Mouse (Mus musculus): ENCODE data around the gene Alx3. TPM values are rescaled to one million over a fixed set of nuclear protein-coding genes. Genes with fewer than 3 reads are reported as not detected.

Gene Alx3
- polyA plus RNA-seq, 1 experiment from 2014 or later = not detected

DNA sequence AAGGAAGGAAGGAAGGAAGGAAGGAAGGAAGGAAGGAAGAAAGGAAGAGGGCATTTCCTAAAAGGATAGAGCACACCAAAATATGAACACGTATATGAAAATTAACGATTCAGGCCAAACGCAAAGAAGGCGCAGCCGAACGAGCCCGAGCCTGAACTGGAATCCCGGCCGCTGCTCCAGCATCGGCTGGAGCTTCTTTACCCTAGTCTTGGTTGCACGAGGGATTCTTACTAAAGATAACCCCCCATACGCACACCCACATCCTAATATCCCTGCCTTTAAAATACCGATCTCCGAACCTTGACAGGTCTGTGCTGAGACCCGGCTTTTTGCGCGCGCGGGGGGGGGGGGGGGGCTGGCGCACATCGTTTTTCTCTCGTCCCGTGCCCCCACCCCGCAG, 2.3 kb downstream of the Alx3 start:
- H3K4me1 ChIP-seq (ENCODE audit: control insufficient read depth in 2 of 2, insufficient read depth in 2 of 2, low read length in 2 of 2) = peaks cover 4 to 19% of the 10 kb centered on the region in 2 experiments; a peak in 3 of 4 replicates
- peaks cover 96% of the 10 kb centered on the region for H3K27me3 ChIP-seq (ENCODE audit: control insufficient read depth, insufficient read depth, low read length)
- no peak overlapping the region for H3K9ac ChIP-seq (ENCODE audit: low read length)
- WGBS = 2% methylated on average over 21 of the region's 24 CpGs
- no peak for ATAC-seq (ENCODE audit: insufficient number of reproducible peaks, insufficient read depth, low FRiP score, low read depth)
- no peaks in the 10 kb centered on the region for H3K9me3 ChIP-seq (ENCODE audit: control insufficient read depth, low read length)
- no peak overlapping the region for H3K27ac ChIP-seq (replicated peaks in 1 of 2; ENCODE audit: control insufficient read depth in 1 of 2, insufficient read depth in 1 of 2, low read depth in 2 of 2, low read length in 2 of 2)
- H3K4me3 ChIP-seq (ENCODE audit: control insufficient read depth in 1 of 2, insufficient read depth in 1 of 2, low read depth in 1 of 2, low read length in 2 of 2) = no peak overlapping the region
- H3K36me3 ChIP-seq (ENCODE audit: control insufficient read depth, insufficient read depth, low read length) = no peaks in the 10 kb centered on the region
- no peak overlapping the region for H3K4me2 ChIP-seq (ENCODE audit: low read length)

DNA sequence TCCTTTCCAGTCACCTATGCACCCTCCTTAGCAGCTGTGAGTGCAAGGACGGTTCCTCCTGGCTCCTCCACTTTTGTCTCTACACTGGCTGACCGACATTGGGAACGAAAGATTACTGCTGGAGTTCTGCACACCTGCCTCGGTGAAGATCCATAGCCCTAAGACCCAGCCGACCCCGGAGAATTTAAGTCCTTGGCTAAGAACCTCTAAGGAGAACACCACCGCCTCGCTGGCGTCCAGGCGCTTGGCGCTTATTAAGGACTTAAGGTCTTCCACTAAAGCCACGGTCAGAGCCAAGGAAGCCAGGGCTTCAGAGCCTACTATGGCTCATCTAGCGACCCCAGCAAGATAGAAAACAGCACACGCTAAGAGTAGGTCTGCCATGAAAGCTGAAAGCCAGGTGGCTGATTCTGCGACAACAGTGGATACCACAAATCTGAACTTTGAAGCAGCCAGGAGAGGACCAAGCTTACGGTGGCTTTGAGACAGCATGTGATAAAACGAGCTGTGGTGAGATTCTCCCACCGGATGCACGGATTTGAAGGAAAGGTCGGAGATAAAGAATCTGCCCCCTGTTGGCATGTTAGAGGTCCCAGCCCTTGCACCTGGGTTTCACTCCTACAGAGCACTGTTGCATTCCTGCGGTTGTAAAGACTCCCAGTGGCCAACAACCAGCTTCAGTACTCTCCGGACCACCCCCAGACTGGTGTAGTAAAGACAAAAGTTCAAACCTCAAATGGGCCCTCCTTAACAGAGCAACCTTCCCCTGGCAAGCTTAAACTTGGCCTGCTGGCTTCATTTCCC, 3.0 kb downstream of the Alx3 start:
- Histone ChIP-seq H3K27ac (replicated peaks in 1 of 2; ENCODE audit: control insufficient read depth in 1 of 2, insufficient read depth in 1 of 2, low read depth in 2 of 2, low read length in 2 of 2) (no peak overlapping the region), H3K4me3 (ENCODE audit: control insufficient read depth in 1 of 2, insufficient read depth in 1 of 2, low read depth in 1 of 2, low read length in 2 of 2) (no peak overlapping the region), H3K9ac (ENCODE audit: low read length) (no peak overlapping the region), H3K27me3 (ENCODE audit: control insufficient read depth, insufficient read depth, low read length) (peaks cover 91% of the 10 kb centered on the region), H3K9me3 (ENCODE audit: control insufficient read depth, low read length) (no peaks in the 10 kb centered on the region), H3K4me2 (ENCODE audit: low read length) (no peak overlapping the region), H3K4me1 (ENCODE audit: control insufficient read depth in 2 of 2, insufficient read depth in 2 of 2, low read length in 2 of 2) (peaks cover 4 to 19% of the 10 kb centered on the region in 2 experiments; a peak in 3 of 4 replicates), H3K36me3 (ENCODE audit: control insufficient read depth, insufficient read depth, low read length) (no peaks in the 10 kb centered on the region)
- 9% methylated on average over 22 of the region's 22 CpGs for WGBS
- 0 out of 2 replicates have a peak, but pooled peaks have one; percentile 7 for ATAC-seq (ENCODE audit: insufficient number of reproducible peaks, insufficient read depth, low FRiP score, low read depth)

- no peaks in the 10 kb centered on the region for H3K9me3 ChIP-seq (ENCODE audit: control insufficient read depth, low read length)
- no peak overlapping the region for H3K4me2 ChIP-seq (ENCODE audit: low read length)
- H3K4me1 ChIP-seq (ENCODE audit: control insufficient read depth in 2 of 2, insufficient read depth in 2 of 2, low read length in 2 of 2) = peaks cover 4 to 13% of the 10 kb centered on the region in 2 experiments; a peak in 3 of 4 replicates
- no peak overlapping the region for H3K4me3 ChIP-seq (ENCODE audit: control insufficient read depth in 1 of 2, insufficient read depth in 1 of 2, low read depth in 1 of 2, low read length in 2 of 2)
- no peak overlapping the region for H3K27ac ChIP-seq (replicated peaks in 1 of 2; ENCODE audit: control insufficient read depth in 1 of 2, insufficient read depth in 1 of 2, low read depth in 2 of 2, low read length in 2 of 2)
- no peak overlapping the region for H3K9ac ChIP-seq (ENCODE audit: low read length)
- peaks cover 78% of the 10 kb centered on the region for H3K27me3 ChIP-seq (ENCODE audit: control insufficient read depth, insufficient read depth, low read length)
- no peaks in the 10 kb centered on the region for H3K36me3 ChIP-seq (ENCODE audit: control insufficient read depth, insufficient read depth, low read length)
- 46% methylated on average over 6 of the region's 6 CpGs for WGBS
- no peak for ATAC-seq (ENCODE audit: insufficient number of reproducible peaks, insufficient read depth, low FRiP score, low read depth)
These were observed 5.3 kb downstream of the Alx3 start for GRCm38 (mm10) chr3:107600127-107600526.

DNA sequence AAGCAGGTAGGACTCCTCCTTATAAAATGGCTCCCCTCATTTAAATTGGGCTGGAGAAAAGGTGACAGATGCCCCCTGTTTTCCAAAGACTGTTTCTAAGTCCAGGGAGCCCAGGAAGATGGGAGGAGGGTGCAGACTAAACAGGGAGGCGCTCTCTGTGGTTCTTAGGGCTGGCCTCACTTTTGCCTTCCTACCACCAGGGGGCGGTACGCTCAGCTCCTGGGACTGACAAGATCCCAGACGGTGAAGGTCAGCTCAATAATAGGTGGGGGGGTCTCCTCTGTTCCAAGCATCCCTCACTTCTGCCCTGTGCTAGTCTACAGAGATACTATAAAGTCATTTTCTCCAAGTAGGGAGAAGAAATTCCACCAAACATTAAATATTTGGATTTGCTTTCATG, 10.5 kb downstream of the Alx3 start:
- Histone ChIP-seq H3K4me1 (ENCODE audit: control insufficient read depth in 2 of 2, insufficient read depth in 2 of 2, low read length in 2 of 2) (peaks cover 0 to 2% of the 10 kb centered on the region in 2 experiments; a peak in 1 of 4 replicates), H3K4me2 (ENCODE audit: low read length) (no peak overlapping the region), H3K36me3 (ENCODE audit: control insufficient read depth, insufficient read depth, low read length) (no peaks in the 10 kb centered on the region), H3K4me3 (ENCODE audit: control insufficient read depth in 1 of 2, insufficient read depth in 1 of 2, low read depth in 1 of 2, low read length in 2 of 2) (no peak overlapping the region), H3K27ac (replicated peaks in 1 of 2; ENCODE audit: control insufficient read depth in 1 of 2, insufficient read depth in 1 of 2, low read depth in 2 of 2, low read length in 2 of 2) (no peak overlapping the region), H3K9me3 (ENCODE audit: control insufficient read depth, low read length) (no peaks in the 10 kb centered on the region), H3K9ac (ENCODE audit: low read length) (no peak overlapping the region), H3K27me3 (ENCODE audit: control insufficient read depth, insufficient read depth, low read length) (peaks cover 30% of the 10 kb centered on the region)
- 10% methylated on average over 4 of the region's 4 CpGs for WGBS
- no peak for ATAC-seq (ENCODE audit: insufficient number of reproducible peaks, insufficient read depth, low FRiP score, low read depth)

GRCm38 (mm10) chr3:107607221-107607620, 12.4 kb downstream of the Alx3 start:
- Histone ChIP-seq H3K9me3 (ENCODE audit: control insufficient read depth, low read length) (no peaks in the 10 kb centered on the region), H3K9ac (ENCODE audit: low read length) (no peak overlapping the region), H3K4me2 (ENCODE audit: low read length) (no peak overlapping the region), H3K36me3 (ENCODE audit: control insufficient read depth, insufficient read depth, low read length) (peaks cover 17% of the 10 kb centered on the region), H3K4me1 (ENCODE audit: control insufficient read depth in 2 of 2, insufficient read depth in 2 of 2, low read length in 2 of 2) (peaks cover 5 to 11% of the 10 kb centered on the region in 2 experiments; a peak in 3 of 4 replicates), H3K27me3 (ENCODE audit: control insufficient read depth, insufficient read depth, low read length) (peaks cover 11% of the 10 kb centered on the region), H3K27ac (replicated peaks in 1 of 2; ENCODE audit: control insufficient read depth in 1 of 2, insufficient read depth in 1 of 2, low read depth in 2 of 2, low read length in 2 of 2) (no peak overlapping the region), H3K4me3 (ENCODE audit: control insufficient read depth in 1 of 2, insufficient read depth in 1 of 2, low read depth in 1 of 2, low read length in 2 of 2) (no peak overlapping the region)
- 85% methylated on average over 8 of the region's 8 CpGs for WGBS
- no peak for ATAC-seq (ENCODE audit: insufficient number of reproducible peaks, insufficient read depth, low FRiP score, low read depth)

GRCm38 (mm10) chr3:107608808-107609207, 14.0 kb downstream of the Alx3 start:
- Histone ChIP-seq H3K4me3 (ENCODE audit: control insufficient read depth in 1 of 2, insufficient read depth in 1 of 2, low read depth in 1 of 2, low read length in 2 of 2) (no peak overlapping the region), H3K4me1 (ENCODE audit: control insufficient read depth in 2 of 2, insufficient read depth in 2 of 2, low read length in 2 of 2) (peaks cover 5 to 11% of the 10 kb centered on the region in 2 experiments; a peak in 3 of 4 replicates), H3K27ac (replicated peaks in 1 of 2; ENCODE audit: control insufficient read depth in 1 of 2, insufficient read depth in 1 of 2, low read depth in 2 of 2, low read length in 2 of 2) (no peak overlapping the region), H3K9ac (ENCODE audit: low read length) (no peak overlapping the region), H3K9me3 (ENCODE audit: control insufficient read depth, low read length) (no peaks in the 10 kb centered on the region), H3K4me2 (ENCODE audit: low read length) (no peak overlapping the region), H3K27me3 (ENCODE audit: control insufficient read depth, insufficient read depth, low read length) (peaks cover 11% of the 10 kb centered on the region), H3K36me3 (ENCODE audit: control insufficient read depth, insufficient read depth, low read length) (peaks cover 33% of the 10 kb centered on the region)
- 34% methylated on average over 4 of the region's 4 CpGs for WGBS
- ATAC-seq (ENCODE audit: insufficient number of reproducible peaks, insufficient read depth, low FRiP score, low read depth) = no peak

GRCm38 (mm10) chr3:107609376-107609775, 14.5 kb downstream of the Alx3 start:
- H3K27ac ChIP-seq (replicated peaks in 1 of 2; ENCODE audit: control insufficient read depth in 1 of 2, insufficient read depth in 1 of 2, low read depth in 2 of 2, low read length in 2 of 2) = no peak overlapping the region

More at GRCm38 (mm10) chr3:107609376-107609775, 14.5 kb downstream of the Alx3 start:
- Histone ChIP-seq H3K27me3 (ENCODE audit: control insufficient read depth, insufficient read depth, low read length) (peaks cover 7% of the 10 kb centered on the region), H3K9ac (ENCODE audit: low read length) (no peak overlapping the region), H3K36me3 (ENCODE audit: control insufficient read depth, insufficient read depth, low read length) (peaks cover 39% of the 10 kb centered on the region), H3K9me3 (ENCODE audit: control insufficient read depth, low read length) (no peaks in the 10 kb centered on the region), H3K4me1 (ENCODE audit: control insufficient read depth in 2 of 2, insufficient read depth in 2 of 2, low read length in 2 of 2) (peaks cover 5 to 11% of the 10 kb centered on the region in 2 experiments; a peak in 3 of 4 replicates), H3K4me3 (ENCODE audit: control insufficient read depth in 1 of 2, insufficient read depth in 1 of 2, low read depth in 1 of 2, low read length in 2 of 2) (no peak overlapping the region), H3K4me2 (ENCODE audit: low read length) (no peak overlapping the region)
- ATAC-seq (ENCODE audit: insufficient number of reproducible peaks, insufficient read depth, low FRiP score, low read depth) = no peak
- WGBS = 80% methylated on average over 3 of the region's 3 CpGs

All from heart, embryonic 14.5 days (tissue).